Mouse (Mus musculus) hindbrain, postnatal 0 days (tissue): ENCODE measurements around the gene Ankrd27. TPM values are rescaled to one million over a fixed set of nuclear protein-coding genes. Genes with fewer than 3 reads are reported as not detected.

ENCODE experiments used
- ATAC-seq: fragments of 200-750 bp; cut with Nextera tagmentation; 2 replicates; pipeline ENCODE4 v1.8.0; 2017; ENCODE audit warnings: mild to moderate bottlenecking, moderate TSS enrichment, moderate library complexity
- DNase-seq: peaks from one replicate; pipeline ENCODE4 v3.0.0-alpha.2; 2015; ENCODE audit warnings: low spot score
- H3K27ac ChIP-seq: fragments of 300-500 bp; sonication (generic); 2 replicates; pipeline ENCODE4 v1.5.1; 2014; ENCODE audit warnings: mild to moderate bottlenecking
- H3K27me3 ChIP-seq: fragments of 300-500 bp; sonication (generic); 2 replicates; pipeline ENCODE4 v1.6.1; 2014; ENCODE audit warnings: low read length, mixed read lengths; ENCODE audit not compliant: insufficient read depth
- H3K36me3 ChIP-seq: fragments of 300-500 bp; sonication (generic); 2 replicates; pipeline ENCODE4 v1.6.1; 2014; ENCODE audit warnings: low read length, mixed read lengths; ENCODE audit not compliant: insufficient read depth
- H3K4me1 ChIP-seq: fragments of 300-500 bp; sonication (generic); 2 replicates; pipeline ENCODE4 v1.6.1; 2014; ENCODE audit warnings: antibody characterized with exemption, low read length, mixed read lengths; ENCODE audit not compliant: insufficient read depth
- H3K4me2 ChIP-seq: fragments of 300-500 bp; sonication (generic); 2 replicates; pipeline ENCODE4 v1.6.1; 2014; ENCODE audit warnings: low read depth, mild to moderate bottlenecking, low read length, moderate library complexity, mixed read lengths
- H3K4me3 ChIP-seq: fragments of 300-500 bp; sonication (generic); 2 replicates; pipeline ENCODE4 v1.5.1; 2014; ENCODE audit warnings: low read length
- H3K9ac ChIP-seq: fragments of 300-500 bp; sonication (generic); replicated peaks from 2 replicates; pipeline ENCODE4 v1.6.1; 2014; ENCODE audit warnings: mild to moderate bottlenecking, low read length, moderate library complexity, mixed read lengths
- H3K9me3 ChIP-seq: fragments of 300-500 bp; sonication (generic); 2 replicates; pipeline ENCODE4 v1.6.1; 2016; ENCODE audit warnings: low read length, mixed read lengths
- CTCF ChIP-seq: IDR thresholded peaks from 2 replicates; pipeline ENCODE4 v1.5.1; 2016; ENCODE audit warnings: antibody characterized with exemption, control low read depth, low read depth
- WGBS: fragments of 180-500 bp; shearing (Covaris S2); extraction: QIAGEN DNeasy Blood & Tissue Kit; methylation state at CpG from one replicate; pipeline ENCODE4 v1.1.7; 2014; 5-methylcytosine and 5-hydroxymethylcytosine counted together
- polyA plus RNA-seq: library from polyadenylated mRNA; unstranded; fragments of >200 nt; fragmentation: Nextera tagmentation; extraction: Ambion mirVana; gene quantifications from 2 replicates; pipeline ENCODE4 v1.2.1, GENCODE M21; 2015
- total RNA-seq: library from RNA; depleted of rRNA; stranded (reverse); fragments of >200 nt; gene quantifications from 2 replicates; pipeline ENCODE4 v1.2.3, GENCODE M21; 2014

Gene Ankrd27
- total and polyA plus RNA-seq, 2 experiments from 2014 or later, result 12.0 to 19.7 TPM

DNA sequence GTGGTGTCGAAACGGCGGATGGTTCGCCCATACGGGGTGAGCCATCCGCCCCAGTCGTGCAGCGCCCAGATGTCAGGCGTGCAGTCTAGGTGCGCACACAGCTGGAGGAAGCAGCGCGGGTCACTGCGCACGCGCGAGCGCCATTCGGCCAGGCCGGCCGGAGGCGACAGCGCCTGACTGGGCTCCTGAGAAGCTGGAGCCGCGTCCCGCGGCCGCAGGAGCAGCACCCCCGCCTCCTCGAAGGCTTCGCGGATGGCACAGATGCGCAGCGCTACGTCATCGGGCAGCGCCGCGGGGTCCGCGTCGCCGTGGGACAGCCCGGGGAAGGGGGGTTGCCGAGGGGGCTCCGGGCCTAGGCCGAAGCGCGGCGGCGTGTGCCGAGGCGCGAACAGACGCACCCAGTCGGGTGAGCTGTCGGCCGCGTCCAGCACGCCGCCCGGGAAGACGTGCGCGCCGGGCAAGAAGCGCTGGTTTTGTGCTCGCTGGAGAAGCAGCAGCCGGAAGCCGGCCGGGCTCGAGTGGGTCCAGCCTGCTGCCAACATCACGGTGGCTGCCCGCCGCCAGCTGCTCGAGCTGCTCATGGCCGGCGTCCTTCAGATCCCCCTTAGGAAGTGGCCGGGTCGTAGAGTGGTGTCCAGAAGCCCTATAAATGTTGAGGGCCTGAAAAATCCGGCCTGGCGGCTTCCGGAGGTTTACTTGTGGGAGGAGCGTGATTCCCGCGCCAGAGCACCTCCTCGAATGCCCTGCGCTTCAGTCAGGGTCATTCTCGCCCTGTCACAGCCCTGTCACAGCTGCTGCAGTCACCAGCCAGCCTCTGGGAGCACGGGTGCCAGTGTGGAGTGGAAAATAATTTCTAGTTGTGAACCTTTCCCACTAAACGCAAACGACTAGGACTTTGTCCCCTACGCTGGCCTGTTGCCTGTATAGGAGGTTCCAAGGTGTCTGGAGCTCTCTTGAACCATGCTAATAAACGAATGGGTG lies 30.5 kb upstream of the Ankrd27 start:
- peak; percentile 94 for ATAC-seq
- H3K9me3 ChIP-seq, result no peaks in the 10 kb centered on the region
- peaks cover 11% of the 10 kb centered on the region; the same call in 1 of the 2 replicates for H3K36me3 ChIP-seq
- H3K27ac ChIP-seq, result peak overlapping the region; percentile 98
- H3K4me1 ChIP-seq, result no peaks in the 10 kb centered on the region; the same call in 1 of the 2 replicates
- under 1% methylated on average over 93 of the region's 93 CpGs for WGBS
- TF ChIP-seq CTCF, result no peak
- peak overlapping the region; percentile 98 for H3K4me2 ChIP-seq
- peak overlapping the region; percentile 98 for H3K9ac ChIP-seq
- peak; percentile 96 for DNase-seq
- peak overlapping the region; percentile 81 for H3K4me3 ChIP-seq
- no peaks in the 10 kb centered on the region for H3K27me3 ChIP-seq

DNA sequence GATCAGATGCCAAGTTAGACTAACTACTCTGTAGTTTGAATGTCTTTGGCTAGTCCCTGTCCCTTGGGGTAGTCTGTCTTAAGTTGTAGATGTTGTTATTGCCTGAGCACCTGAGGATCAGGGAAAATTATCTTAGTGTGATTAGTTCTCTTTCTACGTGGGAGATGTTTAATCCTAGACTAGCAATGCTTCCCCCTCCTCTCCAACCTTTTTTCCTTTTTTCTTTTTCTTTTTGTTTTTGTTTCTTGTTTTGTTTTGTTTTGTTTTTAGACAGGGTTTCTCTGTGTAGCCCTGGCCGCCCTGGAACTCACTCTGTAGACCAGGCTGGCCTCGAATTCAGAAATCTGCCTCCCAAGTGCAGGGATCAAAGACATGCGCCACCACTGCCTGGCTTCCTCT lies 29.8 kb upstream of the Ankrd27 start, which contains the start of gene Nudt19:
Gene Nudt19 (minus strand): TSS at position 100 of the 399 bp plus-strand sequence.
- Histone ChIP-seq H3K9me3 (no peaks in the 10 kb centered on the region), H3K4me1 (no peaks in the 10 kb centered on the region; the same call in 1 of the 2 replicates), H3K4me2 (peak within 1 kb of the TSS; percentile 98), H3K36me3 (peaks cover 4% of the 10 kb centered on the region; the same call in 1 of the 2 replicates), H3K9ac (peak within 1 kb of the TSS; percentile 98), H3K27ac (peak within 1 kb of the TSS; percentile 98), H3K4me3 (peak within 1 kb of the TSS; percentile 81), H3K27me3 (no peaks in the 10 kb centered on the region)
- TF ChIP-seq CTCF, result no peak
- ATAC-seq (no peak), DNase-seq (no peak)
- 61% methylated on average over 4 of the region's 4 CpGs for WGBS

DNA sequence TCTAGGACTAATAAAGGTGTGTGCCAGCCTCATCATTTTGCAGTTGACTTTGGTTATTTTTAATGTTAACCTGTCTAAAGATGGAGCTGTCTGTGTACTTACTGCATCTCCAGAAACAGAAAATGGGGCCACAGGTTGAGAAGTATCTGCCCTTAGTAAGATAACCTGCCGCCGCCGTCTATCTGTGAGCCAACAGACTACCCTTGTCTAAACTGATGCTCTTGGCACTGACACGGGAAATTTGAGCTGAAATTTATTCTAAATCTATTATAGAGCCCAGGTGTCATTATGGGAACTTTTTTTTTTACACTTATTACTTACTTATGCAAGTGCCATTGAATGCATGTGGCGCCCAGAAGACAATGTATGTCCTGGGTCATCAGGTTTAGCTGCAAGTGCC lies 29.1 kb upstream of the Ankrd27 start:
- no peaks in the 10 kb centered on the region for H3K36me3 ChIP-seq
- H3K27me3 ChIP-seq, result no peaks in the 10 kb centered on the region
- no peaks in the 10 kb centered on the region; the same call in 1 of the 2 replicates for H3K4me1 ChIP-seq
- DNase-seq (no peak), ATAC-seq (no peak)
- no peaks in the 10 kb centered on the region for H3K9me3 ChIP-seq
- WGBS, result 90% methylated on average over 5 of the region's 5 CpGs
- no peak overlapping the region for H3K4me3 ChIP-seq
- H3K27ac ChIP-seq, result no peak overlapping the region
- no peak overlapping the region for H3K4me2 ChIP-seq
- no peak overlapping the region for H3K9ac ChIP-seq
- no peak for TF ChIP-seq CTCF

DNA sequence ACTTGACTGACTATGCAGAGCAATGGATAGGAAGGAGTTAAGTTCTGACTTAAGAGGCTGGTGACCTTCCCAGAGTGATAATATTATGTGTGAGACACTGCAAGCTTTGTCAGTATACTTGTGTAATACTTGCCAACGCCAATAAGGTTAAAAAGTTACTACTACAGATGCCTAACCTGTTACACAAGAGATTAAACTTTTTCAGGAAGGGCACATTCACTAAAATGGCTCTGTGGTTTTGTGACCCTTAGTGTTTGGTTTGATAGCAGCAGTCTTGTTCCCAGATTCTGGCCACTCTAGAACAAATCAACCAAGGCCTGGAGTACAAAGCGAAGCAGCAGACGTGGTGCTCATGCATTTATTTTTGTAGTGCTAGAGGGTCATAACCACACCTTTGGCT lies 28.5 kb upstream of the Ankrd27 start:
- no peak overlapping the region for H3K4me3 ChIP-seq
- 87% methylated on average over 3 of the region's 3 CpGs for WGBS
- DNase-seq, result no peak

DNA sequence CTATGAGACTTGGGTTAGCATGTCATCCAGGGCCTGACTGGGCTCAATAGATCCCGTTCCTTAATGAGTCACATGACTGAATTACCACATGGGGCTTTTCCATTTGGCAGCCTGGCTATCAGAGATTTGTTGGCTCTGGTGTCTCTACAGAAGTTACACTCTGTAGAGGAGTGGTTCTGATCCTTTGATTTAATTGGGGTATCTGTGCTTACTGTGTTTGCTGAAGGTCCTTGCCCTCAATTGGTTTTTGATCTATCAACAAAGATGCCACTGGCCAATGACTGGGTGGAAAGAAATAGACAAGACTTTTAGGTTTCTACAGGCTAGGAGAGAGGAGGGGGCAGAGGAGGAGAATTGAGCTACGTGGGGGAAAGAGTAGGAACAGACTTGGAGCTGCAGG lies 27.4 kb upstream of the Ankrd27 start:
- WGBS, result 58% methylated on average over 2 of the region's 2 CpGs
- Histone ChIP-seq H3K4me1 (no peaks in the 10 kb centered on the region; the same call in 1 of the 2 replicates), H3K9ac (no peak overlapping the region), H3K9me3 (no peaks in the 10 kb centered on the region), H3K4me3 (no peak overlapping the region), H3K27ac (no peak overlapping the region), H3K27me3 (no peaks in the 10 kb centered on the region), H3K36me3 (no peaks in the 10 kb centered on the region), H3K4me2 (no peak overlapping the region)
- no peak for TF ChIP-seq CTCF
- no peak for DNase-seq
- ATAC-seq, result no peak

More for the DNA sequence above, 28.5 kb upstream of the Ankrd27 start:
- no peaks in the 10 kb centered on the region for H3K36me3 ChIP-seq
- H3K9ac ChIP-seq, result no peak overlapping the region
- TF ChIP-seq CTCF, result no peak
- H3K4me2 ChIP-seq, result no peak overlapping the region
- no peaks in the 10 kb centered on the region for H3K27me3 ChIP-seq
- H3K9me3 ChIP-seq, result no peaks in the 10 kb centered on the region
- no peak overlapping the region for H3K27ac ChIP-seq
- ATAC-seq, result no peak
- H3K4me1 ChIP-seq, result no peaks in the 10 kb centered on the region; the same call in 1 of the 2 replicates

DNA sequence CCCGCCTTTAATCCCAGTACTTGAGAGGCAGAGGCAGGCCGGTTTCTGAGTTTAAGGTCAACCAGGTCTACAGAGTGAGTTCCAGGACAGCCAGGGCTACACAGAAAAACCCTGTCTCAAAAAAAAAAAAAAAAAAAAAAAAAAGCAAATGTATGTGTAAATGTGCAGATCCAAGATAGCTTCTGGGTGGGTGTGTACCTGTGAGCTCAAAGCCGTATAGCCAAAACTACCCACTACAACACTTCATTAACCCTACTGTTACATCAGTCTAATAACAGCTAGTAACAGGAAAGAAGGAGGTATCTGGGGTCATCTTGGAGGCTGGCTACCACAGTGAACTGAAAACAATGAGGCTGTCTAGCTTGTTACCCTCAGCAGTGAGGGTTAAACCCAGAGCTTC lies 26.2 kb upstream of the Ankrd27 start:
- DNase-seq (no peak), ATAC-seq (no peak)
- Histone ChIP-seq H3K4me1 (no peaks in the 10 kb centered on the region), H3K9me3 (no peaks in the 10 kb centered on the region), H3K27ac (no peak overlapping the region), H3K4me2 (no peak overlapping the region), H3K4me3 (no peak overlapping the region), H3K27me3 (no peaks in the 10 kb centered on the region), H3K36me3 (no peaks in the 10 kb centered on the region), H3K9ac (no peak overlapping the region)
- WGBS, result 95% methylated on average over 3 of the region's 3 CpGs
- no peak for TF ChIP-seq CTCF
